Mouse (Mus musculus) left cerebral cortex, postnatal 10 days (tissue): ENCODE measurements around the gene Tm9sf4. TPM values are rescaled to one million over a fixed set of nuclear protein-coding genes. Genes with fewer than 3 reads are reported as not detected.

Experiments used
- DNase-seq, 2 experiments: peaks; one replicate each; pipeline ENCODE4 v3.0.0; 2021 to 2022; ENCODE audit warnings: low spot score in 2 of 2, mixed read lengths in 1 of 2; ENCODE audit errors: extremely low spot score in 1 of 2
- intact Hi-C: fragments of 180-260 bp; cut with DNase I; formaldehyde crosslinking; loops from one replicate; pipeline ENCODE4 v1.15.1; 2025
- total RNA-seq, 2 experiments: library from RNA; stranded (reverse); gene quantifications; 2 replicates each; pipeline ENCODE4 v1.2.3; 2021

Tm9sf4 gene
- total RNA-seq: 100 to 1,000 TPM; 123 to 128 TPM

DNA sequence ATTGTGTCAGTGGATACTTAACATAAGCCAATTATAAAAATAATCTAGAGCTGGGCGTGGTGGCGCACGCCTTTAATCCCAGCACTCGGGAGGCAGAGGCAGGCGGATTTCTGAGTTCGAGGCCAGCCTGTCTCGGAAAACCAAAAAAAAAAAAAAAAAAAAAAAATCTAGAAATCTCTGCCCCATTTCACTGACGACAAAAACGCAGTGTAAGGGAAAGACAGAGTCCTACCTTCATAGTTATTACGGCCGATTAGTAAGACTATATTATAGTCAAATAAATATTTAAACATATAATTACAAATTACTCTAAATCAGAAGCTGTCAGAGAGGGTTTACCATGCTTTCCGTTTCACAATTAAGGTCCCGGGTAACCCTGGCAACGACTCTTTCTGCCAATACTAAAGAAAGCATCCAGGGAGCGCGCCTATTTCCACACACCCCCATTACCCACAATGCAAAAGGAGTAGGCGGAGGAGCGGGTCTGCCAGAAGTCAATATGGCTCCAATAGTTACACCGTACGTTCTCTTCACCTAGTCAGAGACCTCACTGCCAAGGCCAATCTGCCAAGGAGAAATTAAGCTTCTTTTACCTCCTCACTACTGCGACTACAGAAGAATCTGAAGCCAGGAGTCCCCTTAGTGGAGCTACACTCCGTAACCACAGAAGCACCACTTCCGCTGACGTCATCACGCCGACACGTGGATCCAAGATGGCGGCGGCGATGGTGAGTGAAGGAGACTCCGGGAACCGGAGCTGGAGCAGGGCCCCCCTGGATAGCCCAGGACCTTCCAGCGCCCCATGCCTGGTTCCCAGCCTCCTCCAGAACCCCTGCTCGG, at the start of gene Tm9sf4:
Tm9sf4 (plus strand) TSS at position 460 of the 840 bp plus-strand sequence.
- intact Hi-C loops: no loop called here
- DNase-seq: peak; percentile 90 to 92

DNA sequence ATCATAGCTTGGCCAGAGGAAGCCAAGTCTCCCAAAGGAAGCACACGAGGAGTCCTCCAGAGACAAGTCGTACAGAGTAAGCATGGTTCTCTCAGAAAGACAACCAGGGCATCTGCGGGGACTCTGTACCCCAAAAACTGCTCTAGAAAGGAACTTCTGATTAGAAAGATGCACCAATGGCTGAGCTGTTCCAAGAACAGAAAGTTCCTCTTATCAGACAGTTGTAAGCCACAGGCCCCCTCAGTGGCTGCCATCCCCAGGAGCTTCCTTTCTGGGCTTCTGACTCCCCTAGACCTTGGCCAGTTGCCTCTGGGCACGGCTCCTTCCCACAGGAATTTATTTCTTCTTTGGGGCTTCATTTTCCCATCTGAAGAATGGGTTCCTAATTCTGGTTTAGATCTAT, 45.4 kb upstream of the Tm9sf4 start:
- no peak for DNase-seq
- intact Hi-C loops: no loop called here

DNA sequence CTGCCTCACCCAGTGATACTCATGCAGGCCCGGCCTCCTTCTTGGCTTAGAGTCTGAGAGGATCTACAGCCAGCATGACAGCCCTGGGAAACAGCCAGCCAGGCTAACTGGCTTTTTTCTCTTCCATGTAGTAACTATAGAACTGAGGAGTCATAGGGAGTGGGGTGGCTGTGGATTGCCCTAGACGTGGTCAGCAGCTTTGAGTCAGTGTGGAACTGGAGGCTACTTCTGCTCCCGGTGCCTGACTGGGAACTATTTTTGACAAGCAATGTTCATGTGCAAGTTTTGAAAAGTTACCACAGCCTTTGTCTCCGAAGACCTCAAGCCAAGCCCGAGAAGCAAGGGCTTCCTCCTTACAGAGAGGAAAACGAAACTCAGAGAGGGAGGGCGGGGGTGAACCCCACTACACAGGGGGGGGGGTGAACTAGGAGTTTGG, 44.0 kb upstream of the Tm9sf4 start:
- no peak for DNase-seq
- intact Hi-C loops: no loop called here

DNA sequence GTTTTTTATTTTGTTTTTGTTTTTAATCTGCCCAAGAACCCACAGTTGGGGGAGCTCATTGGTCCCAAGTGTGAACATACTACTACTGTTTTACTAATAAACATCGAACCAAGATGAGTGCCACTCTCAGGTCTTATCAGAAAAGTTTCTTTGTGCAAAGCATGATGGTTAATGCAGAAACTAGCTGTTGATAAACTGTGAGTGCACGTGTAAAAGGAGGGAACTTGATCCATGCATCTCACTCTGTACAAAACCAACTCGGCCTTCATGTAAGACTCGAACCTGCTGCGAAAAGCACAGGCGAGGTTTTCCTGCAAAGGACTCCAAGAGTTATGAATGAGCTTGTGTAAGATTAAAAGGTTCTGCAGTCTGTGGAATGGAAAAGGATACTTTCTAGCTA, 41.6 kb upstream of the Tm9sf4 start:
- DNase-seq: no peak
- intact Hi-C loops: no loop called here

DNA sequence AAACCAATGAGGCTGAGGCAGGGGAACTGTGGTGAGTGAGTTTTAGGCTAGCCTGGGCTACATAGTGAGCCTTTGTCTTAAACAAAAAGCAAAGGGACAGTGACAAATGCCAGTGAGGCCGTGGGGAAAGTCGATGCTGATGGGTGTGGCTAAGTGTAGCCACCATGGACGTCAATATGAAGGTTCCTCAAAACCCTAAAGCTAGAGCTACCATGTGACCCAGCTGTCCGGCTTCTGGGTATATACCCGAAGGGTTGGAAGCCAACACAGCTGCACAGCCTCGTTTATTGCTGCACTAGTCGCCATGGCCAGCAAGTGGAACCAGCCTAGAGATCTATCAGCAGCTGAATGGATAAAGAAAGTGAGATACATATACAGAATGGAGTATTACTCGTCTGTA, 41.0 kb upstream of the Tm9sf4 start:
- intact Hi-C loops: no loop called here
- no peak for DNase-seq

DNA sequence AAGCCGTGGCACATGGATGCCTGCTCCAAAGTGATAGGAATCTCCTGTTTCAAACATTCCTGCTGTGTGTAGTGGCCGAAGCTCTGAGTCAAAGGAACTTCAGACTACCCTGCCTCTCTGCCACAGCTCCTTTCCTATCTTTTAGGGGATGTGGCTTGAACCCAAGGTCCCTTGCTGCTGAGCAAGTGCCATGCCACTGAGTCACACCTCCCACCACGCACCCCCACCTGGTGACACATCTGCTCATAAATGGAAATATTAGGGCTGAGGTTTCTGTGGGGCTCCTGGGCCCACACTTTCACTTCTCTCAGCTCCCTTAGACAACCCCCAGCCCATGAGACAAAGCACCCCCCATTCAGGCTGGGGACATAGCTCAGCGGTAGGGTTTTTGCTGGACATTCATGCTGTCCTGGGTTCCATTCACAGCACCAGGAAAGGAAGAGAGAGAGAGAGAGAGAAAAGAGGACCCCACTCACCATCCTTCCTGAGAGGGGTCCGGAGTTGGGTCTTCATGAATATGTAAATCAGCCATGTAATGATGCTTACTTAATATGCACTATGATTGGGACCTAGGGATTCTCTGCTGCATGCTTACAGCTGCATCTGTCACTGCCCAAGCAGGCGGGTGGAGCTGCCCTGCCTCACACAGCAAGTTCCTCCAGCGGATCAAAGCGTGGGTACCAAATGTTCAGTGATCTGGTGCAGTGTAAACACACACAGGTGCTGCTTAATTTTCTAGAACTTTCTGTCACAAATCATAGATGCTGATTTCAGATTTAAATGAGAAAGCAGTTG, 39.1 kb upstream of the Tm9sf4 start:
- DNase-seq: no peak
- intact Hi-C loops: no loop called here

DNA sequence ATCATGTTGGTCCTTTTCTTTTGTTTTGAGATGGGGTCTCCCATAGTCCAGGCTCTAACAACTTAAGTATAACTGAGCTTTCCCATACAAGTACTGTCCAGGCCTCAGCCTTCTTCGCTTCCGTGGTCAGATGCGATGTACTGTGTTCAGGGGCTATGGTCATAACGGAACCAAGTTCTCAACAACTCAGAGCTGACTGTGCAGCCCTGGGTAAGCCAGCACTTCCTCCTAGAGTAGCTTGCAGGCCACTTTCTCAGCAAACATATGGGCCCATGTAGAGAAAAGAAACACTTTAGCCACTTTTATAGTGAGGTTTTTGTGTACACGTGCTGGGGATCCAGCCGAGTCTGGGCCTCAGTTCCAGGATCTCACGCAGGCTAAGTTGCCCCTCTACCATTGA, 38.4 kb upstream of the Tm9sf4 start:
- intact Hi-C loops: no loop called here
- DNase-seq: no peak

DNA sequence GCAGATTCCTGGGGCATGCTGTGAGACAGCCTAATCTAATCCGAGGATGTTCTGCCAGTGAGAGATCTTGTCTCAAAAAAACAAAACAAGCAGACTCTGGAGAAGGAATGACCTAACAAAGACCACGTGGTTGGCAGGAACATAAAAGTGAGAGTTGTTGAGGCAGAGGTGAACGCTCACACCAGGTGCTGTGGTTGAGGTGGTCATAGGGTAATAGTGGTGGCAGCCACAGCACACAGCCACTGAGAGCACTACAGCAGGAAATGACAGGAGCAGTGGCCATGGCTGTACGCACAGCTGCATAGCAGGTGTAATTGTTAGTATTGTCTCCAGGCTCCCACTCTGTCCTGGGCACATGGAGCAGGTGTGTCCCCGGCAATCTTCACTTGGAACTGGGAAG, 35.2 kb upstream of the Tm9sf4 start:
- no peak for DNase-seq
- intact Hi-C loops: no loop called here

DNA sequence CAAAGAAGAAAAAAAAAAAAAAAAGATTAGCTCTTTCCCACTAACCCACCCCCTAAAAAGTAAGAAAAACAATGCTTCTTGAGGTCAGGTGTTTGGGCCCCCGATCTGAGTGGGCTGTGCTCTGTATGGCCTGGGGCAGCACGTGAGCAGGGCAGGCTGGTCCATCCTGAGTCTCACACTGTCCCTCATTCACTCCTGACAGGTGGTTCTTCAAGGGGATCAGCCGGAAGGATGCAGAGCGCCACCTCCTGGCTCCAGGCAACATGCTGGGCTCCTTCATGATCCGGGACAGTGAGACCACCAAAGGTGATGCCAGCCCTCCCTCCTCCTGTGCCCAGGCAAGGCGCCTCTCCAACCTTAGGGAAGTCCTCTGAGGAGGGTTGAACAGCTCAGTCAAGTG, 30.1 kb upstream of the Tm9sf4 start:
- DNase-seq: peak in 1 of 2 experiments; percentile 40
- intact Hi-C loops: no loop called here

DNA sequence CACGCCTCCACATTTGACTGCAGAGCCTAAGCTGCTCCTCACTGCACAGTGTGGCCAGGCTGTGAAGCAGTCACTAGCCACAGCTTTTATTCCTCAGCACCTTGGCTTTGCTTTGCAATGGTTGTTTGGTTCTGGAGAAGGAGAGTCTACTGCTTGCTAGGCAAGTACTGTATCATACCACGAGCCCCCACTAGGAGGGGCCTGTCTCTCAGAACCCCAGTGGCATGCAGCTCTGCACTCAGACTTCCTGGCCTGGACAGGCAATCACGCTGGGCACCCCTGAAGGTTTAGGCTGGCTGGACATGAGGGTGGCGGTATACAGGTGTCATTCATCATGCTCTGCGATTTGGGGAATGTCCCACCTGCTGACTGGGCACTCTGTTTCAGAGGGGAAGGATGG, 26.9 kb upstream of the Tm9sf4 start:
- DNase-seq: no peak
- intact Hi-C loops: no loop called here

DNA sequence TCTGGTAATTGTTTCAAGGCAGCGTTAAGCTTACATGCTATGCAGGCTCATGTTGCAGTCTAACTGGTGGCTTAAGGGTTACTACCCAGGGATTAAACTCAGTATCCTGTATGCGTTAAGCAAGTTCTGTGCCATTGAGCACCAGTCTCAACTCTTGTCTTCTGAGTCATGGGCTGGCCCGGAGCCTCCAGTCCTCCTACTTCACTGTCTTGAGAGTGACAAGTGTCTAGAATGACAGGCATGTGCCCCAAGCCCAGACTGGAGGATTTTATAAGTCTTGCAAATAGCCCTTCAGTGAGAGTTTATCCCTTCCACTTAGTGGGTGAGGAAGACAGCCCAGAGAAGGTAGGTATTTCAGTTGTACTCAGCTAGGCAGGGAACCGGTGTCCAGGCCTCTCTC, 24.9 kb upstream of the Tm9sf4 start:
- DNase-seq: no peak
- intact Hi-C loops: no loop called here

DNA sequence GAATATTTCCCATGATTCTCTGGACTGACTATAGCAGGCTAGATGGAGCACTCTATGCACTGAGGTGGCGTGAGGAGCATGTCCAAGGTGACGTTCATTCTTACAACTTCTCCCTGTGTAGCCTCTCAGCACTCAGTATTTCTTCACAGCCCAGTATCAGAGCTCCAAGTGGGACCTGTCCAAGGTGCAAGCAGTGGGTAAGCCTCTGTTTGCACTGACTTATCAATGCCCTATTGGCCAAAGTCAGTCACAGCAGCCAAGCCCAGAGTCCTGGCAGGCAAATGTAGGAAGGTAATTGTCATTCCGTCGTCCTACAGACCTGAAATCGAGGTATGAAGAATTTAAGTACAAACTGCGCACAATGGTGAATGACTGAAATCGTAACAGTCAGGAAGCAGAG, 21.9 kb upstream of the Tm9sf4 start:
- intact Hi-C loops: no loop called here
- no peak for DNase-seq

DNA sequence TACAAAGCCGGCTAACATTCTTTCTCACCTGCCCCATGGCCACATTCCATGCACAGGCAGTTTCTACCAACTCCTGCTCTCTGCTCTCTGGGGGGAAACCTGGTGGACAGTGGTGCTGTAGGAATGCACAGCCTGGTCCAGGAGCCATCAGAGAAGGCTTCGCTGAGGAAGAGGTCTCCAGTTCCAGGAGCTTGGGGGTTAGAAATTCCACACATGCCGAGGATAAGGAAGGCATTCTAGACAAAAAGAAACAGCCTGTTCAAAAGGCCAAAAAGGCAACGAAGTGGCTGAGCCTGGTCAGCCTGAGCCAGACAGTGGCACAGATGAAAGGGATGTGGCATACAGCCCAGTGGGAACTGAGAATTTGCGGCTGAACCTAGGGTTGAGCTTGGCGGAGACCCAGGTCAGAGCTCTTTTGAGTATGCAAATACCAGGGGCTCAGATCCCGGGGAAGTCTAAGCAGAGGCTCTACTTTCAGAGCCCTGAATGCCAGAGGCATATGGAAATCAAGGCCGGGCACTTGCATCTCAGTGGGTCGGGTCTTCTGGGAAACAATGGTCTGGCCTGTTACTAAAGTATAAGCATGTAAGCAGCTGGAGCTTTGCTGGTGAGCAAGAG, 21.0 kb upstream of the Tm9sf4 start:
- DNase-seq: peak; percentile 49 to 53
- intact Hi-C loops: loop anchor here (5.0 kb wide), 1 partner anchor 58 kb away; no protein-coding TSS in a partner anchor

DNA sequence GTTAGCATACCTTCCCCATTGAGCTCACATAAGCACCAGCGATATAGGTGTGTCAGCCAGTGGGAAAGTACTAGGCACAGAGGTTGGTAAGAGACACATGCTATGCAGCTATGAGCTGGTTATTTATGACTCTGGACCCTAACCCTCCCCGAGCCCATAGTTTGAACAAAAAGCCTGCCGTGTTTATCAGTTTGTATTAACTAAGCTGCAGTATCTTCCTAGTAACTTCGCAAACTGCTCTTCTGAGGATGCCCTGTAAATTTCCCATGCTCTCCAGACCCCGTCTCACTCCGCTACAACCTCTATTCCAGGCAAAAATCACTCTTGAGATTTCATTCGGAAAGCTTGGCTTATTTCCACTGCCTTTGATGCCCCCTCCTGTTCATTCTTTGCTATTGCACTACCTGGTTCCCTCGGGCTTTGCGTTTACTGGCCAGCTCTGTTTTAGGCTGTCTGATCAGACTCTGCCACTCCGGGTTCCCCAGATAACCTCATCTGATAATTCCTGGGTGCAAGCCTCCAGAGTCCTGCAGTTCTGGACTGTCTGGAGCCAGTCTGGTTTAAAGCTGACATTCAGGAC, 18.4 kb upstream of the Tm9sf4 start:
- intact Hi-C loops: loop anchor here (2.0 to 5.0 kb wide), 2 partner anchors 60 to 228 kb away; no protein-coding TSS in a partner anchor

DNA sequence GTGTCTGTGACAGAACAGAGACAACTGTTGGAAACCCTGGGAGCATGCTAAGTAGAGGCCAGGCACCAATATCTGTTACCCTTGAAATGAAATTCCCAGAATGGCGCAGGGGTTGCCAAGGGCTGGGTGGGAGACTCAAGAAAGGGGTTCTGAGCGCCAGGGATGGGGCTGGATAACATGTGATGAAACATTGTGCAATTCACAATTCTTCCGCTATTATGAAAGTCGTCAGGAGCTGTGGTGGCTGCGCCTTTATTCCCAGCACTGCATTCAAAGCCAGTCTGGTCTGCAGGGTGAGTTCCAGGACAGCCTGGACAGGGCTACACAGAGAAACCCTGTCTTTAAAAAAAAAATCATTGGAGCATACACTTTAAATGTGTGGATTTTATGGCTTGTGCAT, 15.8 kb upstream of the Tm9sf4 start:
- intact Hi-C loops: no loop called here

More for the DNA sequence above, 18.4 kb upstream of the Tm9sf4 start:
- peak; percentile 42 to 51 for DNase-seq

DNA sequence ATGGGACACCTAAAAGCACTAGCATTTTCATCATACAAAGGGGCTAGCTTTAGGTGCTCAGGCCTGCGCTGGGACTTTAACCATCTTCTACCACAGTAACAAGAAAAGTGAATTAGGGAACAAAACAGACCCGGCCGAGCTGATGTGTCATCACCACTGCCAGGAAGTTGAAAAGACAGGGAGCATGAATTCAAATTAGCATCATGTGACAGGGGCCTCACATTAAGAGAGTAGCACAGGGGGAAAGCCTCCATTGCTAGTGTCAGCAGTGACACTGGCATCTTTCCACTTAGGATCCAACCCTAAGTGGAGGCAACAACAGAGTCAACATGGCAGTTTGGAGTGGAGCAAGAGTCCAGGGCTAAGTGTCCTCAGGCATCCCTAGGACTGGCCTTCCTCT, 13.9 kb upstream of the Tm9sf4 start:
- intact Hi-C loops: no loop called here
- DNase-seq: no peak

More for the DNA sequence above, 15.8 kb upstream of the Tm9sf4 start:
- DNase-seq: no peak

DNA sequence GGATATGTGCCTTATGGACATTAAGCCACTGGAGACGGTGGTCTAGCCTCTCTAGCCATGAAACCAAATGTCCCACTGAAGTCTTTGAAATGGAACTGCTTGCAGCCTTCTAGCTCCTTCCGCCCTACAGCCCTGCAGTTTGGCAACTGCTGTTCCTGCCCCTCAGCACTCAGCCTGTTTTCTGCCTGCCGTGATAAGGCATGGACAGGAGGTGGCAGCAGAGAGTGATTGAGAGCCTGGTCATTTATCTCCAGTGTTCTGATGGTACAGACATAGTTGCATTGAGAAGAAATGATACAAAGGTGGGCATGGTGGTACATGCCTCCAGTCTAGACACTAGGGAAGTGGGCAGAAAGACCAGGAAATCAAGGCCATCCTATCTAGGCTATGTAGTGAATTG, 13.4 kb upstream of the Tm9sf4 start:
- intact Hi-C loops: no loop called here

DNA sequence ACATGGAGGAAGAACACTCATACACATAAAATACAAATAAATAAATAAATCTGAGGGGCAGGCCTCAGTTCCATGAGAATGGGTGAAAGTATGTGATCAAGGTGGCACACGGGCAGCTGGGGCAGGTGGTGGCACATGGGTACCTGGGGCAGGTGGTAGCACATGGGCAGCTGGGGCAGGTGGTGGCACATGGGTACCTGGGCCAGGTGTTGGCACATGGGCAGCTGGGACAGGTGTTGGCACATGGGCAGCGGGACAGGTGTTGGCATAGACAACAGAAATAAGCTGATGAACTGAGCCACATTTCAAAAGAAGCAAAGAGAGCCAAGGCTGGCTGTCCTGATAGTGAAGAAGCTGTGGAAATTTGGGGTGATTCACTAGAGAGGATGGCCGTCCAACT, 11.4 kb upstream of the Tm9sf4 start:
- intact Hi-C loops: loop anchor here (10.0 kb wide), 1 partner anchor 265 kb away; no protein-coding TSS in a partner anchor

More for the DNA sequence above, 13.4 kb upstream of the Tm9sf4 start:
- peak; percentile 55 to 72 for DNase-seq

DNA sequence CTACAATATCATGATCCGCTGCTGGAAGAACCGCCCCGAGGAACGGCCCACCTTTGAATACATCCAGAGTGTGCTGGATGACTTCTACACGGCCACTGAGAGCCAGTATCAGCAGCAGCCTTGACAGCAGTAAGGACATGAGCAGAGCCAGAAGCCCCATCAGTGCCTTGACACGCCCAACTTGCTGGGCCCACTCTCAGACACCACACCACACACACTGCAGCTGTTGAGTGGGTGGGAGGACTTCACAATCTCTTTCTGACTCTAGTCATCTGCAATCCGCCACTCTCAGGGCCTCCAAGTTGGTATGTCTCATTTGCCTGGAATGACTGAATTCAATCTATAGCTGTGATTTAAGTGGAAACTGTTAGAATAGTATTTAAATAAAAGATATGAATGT, 10.1 kb upstream of the Tm9sf4 start:
- no peak for DNase-seq
- intact Hi-C loops: loop anchor here (10.0 kb wide), 1 partner anchor 264 kb away; no protein-coding TSS in a partner anchor

More for the DNA sequence above, 11.4 kb upstream of the Tm9sf4 start:
- no peak for DNase-seq
